Mouse (Mus musculus): ENCODE results near the gene Olfr1033. TPM values are rescaled to one million over a fixed set of nuclear protein-coding genes. Genes with fewer than 3 reads are reported as not detected.
"Not testable (repeated sequence)": the region's sequence is repeated elsewhere in the genome, so short reads cannot be mapped to it uniquely, and the experiment has no call there.

Gene Olfr1033
- polyA plus RNA-seq (2016; fragmentation: Nextera tagmentation; extraction: Ambion mirVana), result not detected in 2 replicates

DNA sequence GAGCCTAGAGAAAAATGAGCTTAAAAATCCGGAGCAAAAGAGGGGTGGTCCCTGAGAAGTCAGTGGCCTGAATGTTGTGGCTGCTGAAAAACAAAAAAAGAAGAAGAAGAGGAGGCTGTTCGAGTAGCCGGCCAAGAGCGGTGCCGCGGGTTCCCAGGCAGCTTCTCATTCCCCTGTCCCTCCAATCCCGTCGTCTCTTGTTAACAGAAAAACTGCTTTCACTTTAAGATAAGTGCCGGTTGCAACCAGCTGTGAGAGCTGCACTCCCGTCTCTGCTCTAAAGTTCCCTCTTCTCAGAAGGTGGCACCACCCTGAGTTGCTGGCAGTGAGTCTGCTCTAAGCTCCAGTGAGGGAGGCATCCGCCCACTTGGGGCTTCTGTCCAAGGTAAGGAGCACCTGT is at the start of gene Olfr1033:
Gene Olfr1033, plus strand, starts transcription at position 228 of the 400 bp plus-strand sequence.
- peak; percentile 24 for DNase-seq (ENCODE audit: low spot score)
- H3K4me1 ChIP-seq; H3K27me3 ChIP-seq (replicated peaks; ENCODE audit: low read depth, poor library complexity, severe bottlenecking); H3K36me3 ChIP-seq (replicated peaks); H3K9me3 ChIP-seq; H3K27ac ChIP-seq (replicated peaks): not testable (repeated sequence)
- WGBS, result 8% methylated on average over 11 of the region's 11 CpGs
- H3K4me3 ChIP-seq, result peak within 1 kb of the TSS; percentile 48

DNA sequence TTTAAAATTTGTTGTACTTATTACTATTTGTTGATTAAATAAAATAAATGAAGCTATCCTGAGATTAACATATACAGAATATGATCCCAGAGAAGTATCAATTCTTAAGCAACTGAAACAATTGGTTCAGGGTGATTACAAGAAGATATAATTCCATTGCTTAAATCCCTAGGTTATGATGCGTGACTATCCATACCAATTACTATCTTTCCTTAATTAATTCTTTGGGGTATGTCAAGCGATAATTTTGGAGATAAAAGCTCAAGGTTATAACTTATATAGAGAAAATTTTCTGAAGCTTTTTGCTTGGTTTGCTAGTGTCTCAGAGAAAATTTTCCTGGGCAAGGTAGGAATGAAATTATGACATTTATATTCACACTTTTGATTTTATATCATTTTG is 46.8 kb upstream of the Olfr1033 start, which contains the start of gene Olfr1029:
Gene Olfr1029, plus strand, starts transcription at position 301 of the 400 bp plus-strand sequence.
- H3K27me3 ChIP-seq (replicated peaks; ENCODE audit: low read depth, poor library complexity, severe bottlenecking), result no peaks in the 10 kb centered on the region
- no peak within 1 kb of the TSS for H3K27ac ChIP-seq (replicated peaks)
- 92% methylated on average over 2 of the region's 2 CpGs for WGBS
- H3K36me3 ChIP-seq (replicated peaks), result no peaks in the 10 kb centered on the region
- H3K4me3 ChIP-seq, result no peak within 1 kb of the TSS
- H3K9me3 ChIP-seq, result no peaks in the 10 kb centered on the region
- DNase-seq (ENCODE audit: low spot score), result no peak
- H3K4me1 ChIP-seq, result no peaks in the 10 kb centered on the region

DNA sequence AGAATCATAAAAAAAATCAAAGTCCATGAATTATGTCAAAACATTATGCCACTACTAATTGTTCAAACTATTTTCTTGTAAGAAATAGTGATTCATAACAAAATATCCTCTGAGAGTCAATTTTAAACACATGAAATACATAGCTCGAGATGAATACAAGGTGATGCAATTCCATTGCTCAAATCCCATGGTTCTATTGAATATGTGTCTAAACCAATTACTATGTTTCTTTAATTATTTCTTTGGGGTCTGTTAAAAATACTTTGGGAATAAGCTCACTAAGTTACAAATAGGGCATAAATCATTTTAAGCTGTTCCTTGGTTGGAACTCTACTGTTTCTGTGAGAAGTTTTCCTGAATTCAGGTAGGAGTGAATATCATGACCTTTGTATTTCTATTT is 41.5 kb upstream of the Olfr1033 start, which contains the start of gene Olfr1030:
Gene Olfr1030, plus strand, starts transcription at position 301 of the 400 bp plus-strand sequence.
- WGBS, result 82% methylated on average over 1 of the region's 1 CpGs
- Histone ChIP-seq H3K36me3 (replicated peaks) (no peaks in the 10 kb centered on the region), H3K4me3 (no peak within 1 kb of the TSS), H3K27ac (replicated peaks) (no peak within 1 kb of the TSS), H3K4me1 (no peaks in the 10 kb centered on the region), H3K9me3 (no peaks in the 10 kb centered on the region), H3K27me3 (replicated peaks; ENCODE audit: low read depth, poor library complexity, severe bottlenecking) (no peaks in the 10 kb centered on the region)
- DNase-seq (ENCODE audit: low spot score), result no peak

DNA sequence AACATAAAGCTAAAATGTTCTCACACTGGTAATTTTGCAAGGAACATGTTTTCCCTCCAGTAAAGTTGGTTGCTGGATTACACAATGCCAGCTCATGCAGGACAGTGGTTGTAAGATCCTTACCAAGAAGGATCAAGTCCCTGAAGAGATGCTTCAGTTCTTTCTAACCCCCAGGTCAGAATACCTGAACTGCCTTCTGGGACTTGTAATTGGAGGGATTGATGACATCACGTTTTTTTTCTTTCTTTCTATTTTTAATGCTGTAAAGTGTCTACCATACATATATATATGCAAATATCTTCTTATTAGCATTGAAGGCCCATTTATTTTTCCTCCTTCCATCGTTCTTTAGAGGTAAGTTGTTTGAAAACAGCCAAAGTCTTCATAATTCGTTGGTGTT is 30.4 kb upstream of the Olfr1033 start, which contains the start of gene Olfr1031:
Gene Olfr1031, plus strand, starts transcription at position 301 of the 400 bp plus-strand sequence.
- no peaks in the 10 kb centered on the region for H3K9me3 ChIP-seq
- no peaks in the 10 kb centered on the region for H3K4me1 ChIP-seq
- 70% methylated on average over 3 of the region's 3 CpGs for WGBS

DNA sequence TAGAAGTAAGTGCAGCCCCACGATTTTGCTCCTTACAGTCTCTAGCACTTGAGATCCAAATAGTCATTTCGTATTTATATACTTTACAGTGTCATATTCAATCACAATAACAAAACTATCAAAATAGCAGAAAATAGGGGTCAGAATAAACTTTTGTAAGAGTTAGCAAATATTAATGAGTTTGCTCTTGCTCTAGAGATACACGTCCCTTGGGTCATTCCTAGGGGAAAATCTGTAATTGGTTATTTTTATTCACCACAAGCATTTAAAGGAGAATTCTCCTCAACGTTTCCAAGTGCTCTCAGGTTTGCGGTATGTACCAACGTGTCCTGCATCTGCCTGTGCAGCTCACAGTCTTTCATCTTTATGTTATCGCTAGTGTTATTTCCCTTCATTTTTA is 15.2 kb upstream of the Olfr1033 start, which contains the start of gene Olfr1032:
Gene Olfr1032, plus strand, starts transcription at position 301 of the 400 bp plus-strand sequence.
- Histone ChIP-seq H3K36me3 (replicated peaks) (no peaks in the 10 kb centered on the region), H3K27ac (replicated peaks) (no peak within 1 kb of the TSS), H3K27me3 (replicated peaks; ENCODE audit: low read depth, poor library complexity, severe bottlenecking) (no peaks in the 10 kb centered on the region), H3K4me1 (no peaks in the 10 kb centered on the region), H3K9me3 (no peaks in the 10 kb centered on the region), H3K4me3 (no peak within 1 kb of the TSS)
- WGBS, result 88% methylated on average over 7 of the region's 7 CpGs
- no peak for DNase-seq (ENCODE audit: low spot score)

More for the DNA sequence above, 30.4 kb upstream of the Olfr1033 start, which contains the start of gene Olfr1031:
- DNase-seq (ENCODE audit: low spot score), result no peak
- no peak within 1 kb of the TSS for H3K4me3 ChIP-seq
- no peak within 1 kb of the TSS for H3K27ac ChIP-seq (replicated peaks)
- H3K27me3 ChIP-seq (replicated peaks; ENCODE audit: low read depth, poor library complexity, severe bottlenecking), result no peaks in the 10 kb centered on the region
- H3K36me3 ChIP-seq (replicated peaks), result no peaks in the 10 kb centered on the region

DNA sequence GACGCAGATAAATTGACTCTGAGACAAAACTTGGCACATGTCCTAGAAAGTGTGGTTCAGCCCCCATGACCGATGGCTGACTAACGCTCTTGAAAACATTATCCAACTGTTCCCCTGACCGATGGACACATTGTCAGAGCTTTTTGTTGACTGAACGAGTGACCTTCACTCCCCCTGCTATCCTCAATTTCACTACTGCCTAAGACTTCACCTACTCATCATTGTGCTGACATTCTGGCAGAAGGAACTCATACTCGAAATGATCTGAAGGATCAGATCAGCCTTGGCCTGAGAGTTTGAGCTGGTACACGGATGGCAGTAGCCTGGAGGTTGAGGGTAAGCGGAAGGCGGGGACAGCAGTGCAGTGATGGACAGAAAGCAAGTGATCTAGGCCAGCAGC is 1.1 kb downstream of the Olfr1033 start:
- not testable (repeated sequence) for H3K27me3 ChIP-seq (replicated peaks; ENCODE audit: low read depth, poor library complexity, severe bottlenecking); H3K4me1 ChIP-seq; H3K36me3 ChIP-seq (replicated peaks); H3K9me3 ChIP-seq; DNase-seq (ENCODE audit: low spot score); H3K4me3 ChIP-seq; H3K27ac ChIP-seq (replicated peaks)
- 77% methylated on average over 8 of the region's 9 CpGs for WGBS

DNA sequence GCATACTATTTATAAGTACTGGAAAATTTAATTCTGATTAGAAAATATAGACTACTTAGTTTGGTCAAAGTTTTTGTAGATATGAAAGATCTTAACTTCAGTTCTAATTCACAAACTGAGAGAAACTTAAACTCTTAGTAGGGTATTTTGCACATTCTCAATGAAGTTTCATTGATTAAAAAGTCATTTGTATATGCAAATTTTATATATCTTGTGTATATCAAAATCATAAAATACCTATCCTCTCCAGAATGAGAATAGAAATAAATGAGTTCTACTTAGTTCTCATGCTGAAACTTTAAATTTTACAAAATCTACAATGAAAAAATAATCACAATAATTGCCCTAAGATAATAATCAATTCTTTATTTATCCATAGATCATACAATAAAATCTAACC is 25.1 kb downstream of the Olfr1033 start, which contains the start of gene Olfr1034:
Gene Olfr1034, plus strand, starts transcription at position 301 of the 400 bp plus-strand sequence.
- no peak for DNase-seq (ENCODE audit: low spot score)
- no peaks in the 10 kb centered on the region for H3K9me3 ChIP-seq

DNA sequence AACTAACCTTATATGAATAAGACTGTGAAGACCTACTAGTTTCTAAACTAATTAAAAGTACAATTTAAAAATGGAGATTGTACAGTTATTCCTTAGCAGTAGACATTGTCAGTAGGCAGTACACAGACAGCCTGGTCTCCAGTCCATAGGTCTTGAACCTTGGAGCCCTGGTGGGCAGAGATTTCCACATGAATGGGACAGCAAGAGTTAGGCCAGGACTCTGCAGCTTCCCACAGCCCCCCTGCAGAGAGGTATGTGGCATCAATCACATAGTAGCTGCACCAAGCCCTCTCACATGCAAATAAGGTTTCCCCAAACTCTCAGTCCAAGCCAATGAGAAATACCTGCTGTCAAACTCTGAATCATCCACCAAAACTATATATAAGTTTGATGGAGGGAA is 30.3 kb downstream of the Olfr1033 start:
- not testable (repeated sequence) for H3K4me1 ChIP-seq; H3K27me3 ChIP-seq (replicated peaks; ENCODE audit: low read depth, poor library complexity, severe bottlenecking); H3K9me3 ChIP-seq; H3K4me3 ChIP-seq; H3K27ac ChIP-seq (replicated peaks); H3K36me3 ChIP-seq (replicated peaks); DNase-seq (ENCODE audit: low spot score)

More for the DNA sequence above, 25.1 kb downstream of the Olfr1033 start, which contains the start of gene Olfr1034:
- no peaks in the 10 kb centered on the region for H3K27me3 ChIP-seq (replicated peaks; ENCODE audit: low read depth, poor library complexity, severe bottlenecking)
- H3K4me1 ChIP-seq, result no peaks in the 10 kb centered on the region
- no peak within 1 kb of the TSS for H3K27ac ChIP-seq (replicated peaks)
- no peak within 1 kb of the TSS for H3K4me3 ChIP-seq
- no peaks in the 10 kb centered on the region for H3K36me3 ChIP-seq (replicated peaks)

DNA sequence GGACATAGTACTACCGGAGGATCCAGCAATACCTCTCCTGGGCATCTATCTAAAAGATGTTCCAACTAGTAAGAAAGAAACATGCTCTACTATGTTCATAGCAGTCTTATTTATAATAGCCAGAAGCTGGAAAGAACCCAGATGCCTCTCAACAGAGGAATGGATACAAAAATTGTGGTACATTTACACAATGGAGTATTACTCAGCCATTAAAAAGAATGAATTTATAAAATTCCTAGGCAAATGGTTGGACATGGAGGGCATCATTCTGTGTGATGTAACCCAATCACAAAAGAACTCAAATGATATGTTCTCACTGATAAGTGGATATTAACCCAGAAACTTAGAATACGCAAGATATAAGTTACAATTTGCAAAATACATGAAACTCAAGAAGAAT is 43.3 kb downstream of the Olfr1033 start:
- H3K27me3 ChIP-seq (replicated peaks; ENCODE audit: low read depth, poor library complexity, severe bottlenecking); DNase-seq (ENCODE audit: low spot score); H3K27ac ChIP-seq (replicated peaks); H3K9me3 ChIP-seq; H3K36me3 ChIP-seq (replicated peaks); H3K4me1 ChIP-seq; H3K4me3 ChIP-seq: not testable (repeated sequence)
- WGBS, result 96% methylated on average over 2 of the region's 2 CpGs

DNA sequence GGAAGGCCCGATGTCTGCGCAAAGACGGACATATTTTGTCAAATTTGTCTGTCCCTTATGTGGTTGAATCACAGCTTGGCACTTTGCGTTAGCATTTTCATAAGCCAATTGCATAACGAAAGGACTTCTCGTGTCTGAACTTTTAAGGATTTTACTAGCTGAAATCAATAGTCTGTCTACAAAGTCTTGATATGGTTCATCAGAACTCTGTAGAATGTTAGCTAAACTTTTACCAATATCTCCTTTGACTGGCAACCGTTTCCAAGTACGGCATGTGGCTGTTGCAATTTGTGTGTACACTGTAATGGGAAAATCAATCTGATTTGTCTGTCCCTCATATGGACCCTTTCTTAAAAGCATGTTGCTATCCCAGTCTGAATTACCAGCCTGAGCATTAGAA is 49.8 kb downstream of the Olfr1033 start:
- H3K27me3 ChIP-seq (replicated peaks; ENCODE audit: low read depth, poor library complexity, severe bottlenecking), result no peaks in the 10 kb centered on the region
- WGBS, result 96% methylated on average over 8 of the region's 8 CpGs
- H3K36me3 ChIP-seq (replicated peaks), result no peaks in the 10 kb centered on the region
- no peaks in the 10 kb centered on the region for H3K4me1 ChIP-seq
- no peak for DNase-seq (ENCODE audit: low spot score)
- no peak overlapping the region for H3K4me3 ChIP-seq
- no peak overlapping the region for H3K27ac ChIP-seq (replicated peaks)
- H3K9me3 ChIP-seq, result no peaks in the 10 kb centered on the region

DNA sequence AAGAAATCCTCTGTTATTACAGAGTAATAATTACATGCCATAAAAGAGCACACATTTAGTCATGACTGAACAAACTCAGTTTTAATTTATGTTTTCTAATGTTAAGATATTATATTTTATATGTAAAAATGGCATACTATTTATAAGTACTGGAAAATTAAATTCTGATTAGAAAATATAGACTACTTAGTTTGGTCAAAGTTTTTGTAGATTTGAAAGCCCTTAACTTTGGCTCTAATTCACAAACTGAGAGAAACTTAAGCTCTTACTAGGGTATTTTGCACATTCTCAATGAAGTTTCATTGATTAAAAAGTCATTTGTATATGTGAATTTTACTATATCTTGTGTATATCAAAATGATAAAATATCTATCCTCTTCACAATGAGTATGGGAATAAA is 53.3 kb downstream of the Olfr1033 start, which contains the start of gene Olfr1036:
Gene Olfr1036, plus strand, starts transcription at position 301 of the 400 bp plus-strand sequence.
- H3K36me3 ChIP-seq (replicated peaks); H3K4me1 ChIP-seq; DNase-seq (ENCODE audit: low spot score): not testable (repeated sequence)

DNA sequence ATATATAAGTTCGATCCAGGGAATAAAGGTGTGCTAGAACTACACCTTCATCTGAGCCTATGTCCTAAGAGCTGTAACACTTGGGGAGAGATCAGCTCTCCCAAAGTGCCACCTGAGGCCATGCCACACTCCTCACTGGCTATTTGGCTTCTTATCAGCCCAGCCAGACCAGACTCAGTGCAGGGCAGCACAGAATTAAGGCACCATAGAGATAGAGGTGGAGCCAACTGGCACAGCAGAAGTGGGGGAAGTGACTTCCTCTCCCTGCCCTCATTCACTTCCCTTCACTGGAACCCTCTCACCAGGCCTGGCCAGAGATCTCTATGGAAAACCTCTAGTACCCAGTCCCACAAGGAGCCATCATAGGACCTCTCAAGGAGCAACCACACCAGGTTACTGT is 60.0 kb downstream of the Olfr1033 start:
- not testable (repeated sequence) for H3K4me3 ChIP-seq; DNase-seq (ENCODE audit: low spot score); H3K4me1 ChIP-seq; H3K27ac ChIP-seq (replicated peaks); H3K36me3 ChIP-seq (replicated peaks); H3K27me3 ChIP-seq (replicated peaks; ENCODE audit: low read depth, poor library complexity, severe bottlenecking); H3K9me3 ChIP-seq
- 80% methylated on average over 1 of the region's 1 CpGs for whole genome bisulfite sequencing

More for the DNA sequence above, 53.3 kb downstream of the Olfr1033 start, which contains the start of gene Olfr1036:
- not testable (repeated sequence) for H3K4me3 ChIP-seq; H3K9me3 ChIP-seq; H3K27ac ChIP-seq (replicated peaks); H3K27me3 ChIP-seq (replicated peaks; ENCODE audit: low read depth, poor library complexity, severe bottlenecking)

DNA sequence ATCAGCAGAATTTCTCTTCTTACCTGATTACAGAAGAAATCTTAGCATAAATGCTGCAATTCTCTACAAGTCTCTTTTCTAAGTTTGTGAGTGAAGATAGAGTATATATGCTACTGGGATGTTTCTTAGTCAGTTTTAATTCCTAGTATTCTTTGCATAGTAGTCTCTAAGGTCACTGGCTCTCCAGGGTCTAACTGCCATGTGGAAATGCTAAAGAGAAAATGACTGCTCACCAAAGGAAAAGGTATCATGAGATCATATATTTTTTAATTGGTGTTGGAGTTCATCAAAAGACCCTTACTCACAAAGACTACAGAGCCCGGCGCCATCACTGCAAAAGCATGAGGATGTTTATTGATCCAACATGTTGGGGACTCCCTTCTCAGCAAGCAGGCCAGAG is 66.9 kb downstream of the Olfr1033 start, which contains the start of gene Olfr1037:
Gene Olfr1037, minus strand, starts transcription at position 101 of the 400 bp plus-strand sequence.
- no peak for DNase-seq (ENCODE audit: low spot score)
- Histone ChIP-seq H3K4me3 (no peak within 1 kb of the TSS), H3K27ac (replicated peaks) (no peak within 1 kb of the TSS), H3K27me3 (replicated peaks; ENCODE audit: low read depth, poor library complexity, severe bottlenecking) (no peaks in the 10 kb centered on the region), H3K36me3 (replicated peaks) (no peaks in the 10 kb centered on the region), H3K9me3 (no peaks in the 10 kb centered on the region), H3K4me1 (no peaks in the 10 kb centered on the region)
- 86% methylated on average over 2 of the region's 2 CpGs for WGBS

Measured in embryonic facial prominence, embryonic 10.5 days (tissue).